Mouse (Mus musculus): Measurements from ENCODE around the gene Pnkp. TPM values are rescaled to one million over a fixed set of nuclear protein-coding genes. Genes with fewer than 3 reads are reported as not detected.

The Pnkp gene
- total and polyA plus RNA-seq, 2 experiments from 2014 or later, result 29.8 to 30.5 TPM

- peaks cover 10% of the 10 kb centered on the region; the same call in 1 of the 2 replicates for H3K4me1 ChIP-seq (ENCODE audit: insufficient read depth)
- no peak for TF ChIP-seq CTCF (IDR thresholded peaks at IDR 0.05; ENCODE audit: low read depth)
- no peaks in the 10 kb centered on the region for H3K27me3 ChIP-seq (ENCODE audit: insufficient read depth, low read length)
- no peak overlapping the region for H3K9ac ChIP-seq
- WGBS, result 91% methylated on average over 36 of the region's 36 CpGs
- no peak overlapping the region for H3K4me2 ChIP-seq (ENCODE audit: low read depth)
- no peak for ATAC-seq
- no peak overlapping the region for H3K4me3 ChIP-seq (ENCODE audit: low read depth, low read length)
- H3K36me3 ChIP-seq (ENCODE audit: insufficient read depth), result peaks cover 7% of the 10 kb centered on the region
- no peak overlapping the region for H3K27ac ChIP-seq (ENCODE audit: low read depth, low read length)
- H3K9me3 ChIP-seq (ENCODE audit: low read length), result no peaks in the 10 kb centered on the region
- DNase-seq, result no peak
Measured at GRCm38 (mm10) chr7:44852259-44853027, 4.5 kb upstream of the Pnkp start.

GRCm38 (mm10) chr7:44853065-44853464 lies 3.9 kb upstream of the Pnkp start:
- no peaks in the 10 kb centered on the region for H3K9me3 ChIP-seq (ENCODE audit: low read length)
- H3K27me3 ChIP-seq (ENCODE audit: insufficient read depth, low read length), result no peaks in the 10 kb centered on the region
- ATAC-seq (no peak), DNase-seq (no peak)
- H3K9ac ChIP-seq, result no peak overlapping the region
- H3K4me3 ChIP-seq (ENCODE audit: low read depth, low read length), result no peak overlapping the region
- no peak overlapping the region for H3K4me2 ChIP-seq (ENCODE audit: low read depth)
- H3K4me1 ChIP-seq (ENCODE audit: insufficient read depth), result peaks cover 10% of the 10 kb centered on the region
- 88% methylated on average over 2 of the region's 2 CpGs for WGBS
- no peak for TF ChIP-seq CTCF (IDR thresholded peaks at IDR 0.05; ENCODE audit: low read depth)
- H3K27ac ChIP-seq (ENCODE audit: low read depth, low read length), result no peak overlapping the region
- peaks cover 7% of the 10 kb centered on the region for H3K36me3 ChIP-seq (ENCODE audit: insufficient read depth)

GRCm38 (mm10) chr7:44853596-44854355 lies 3.2 kb upstream of the Pnkp start:
- ATAC-seq (no peak), DNase-seq (no peak)
- no peak for TF ChIP-seq CTCF (IDR thresholded peaks at IDR 0.05; ENCODE audit: low read depth)
- Histone ChIP-seq H3K27me3 (ENCODE audit: insufficient read depth, low read length) (no peaks in the 10 kb centered on the region), H3K4me2 (ENCODE audit: low read depth) (peak overlapping the region; percentile 58), H3K9me3 (ENCODE audit: low read length) (no peaks in the 10 kb centered on the region), H3K27ac (ENCODE audit: low read depth, low read length) (peak overlapping the region; percentile 80), H3K4me1 (ENCODE audit: insufficient read depth) (peaks cover 11% of the 10 kb centered on the region), H3K36me3 (ENCODE audit: insufficient read depth) (peaks cover 7% of the 10 kb centered on the region), H3K4me3 (ENCODE audit: low read depth, low read length) (peak overlapping the region; percentile 34), H3K9ac (peak overlapping the region; percentile 49)
- 34% methylated on average over 26 of the region's 26 CpGs for WGBS

GRCm38 (mm10) chr7:44854356-44855031 lies 2.4 kb upstream of the Pnkp start:
- peaks cover 11% of the 10 kb centered on the region for H3K36me3 ChIP-seq (ENCODE audit: insufficient read depth)
- H3K4me1 ChIP-seq (ENCODE audit: insufficient read depth), result peaks cover 11% of the 10 kb centered on the region
- H3K4me2 ChIP-seq (ENCODE audit: low read depth), result peak overlapping the region; percentile 58
- H3K4me3 ChIP-seq (ENCODE audit: low read depth, low read length), result peak overlapping the region; percentile 34
- no peaks in the 10 kb centered on the region for H3K27me3 ChIP-seq (ENCODE audit: insufficient read depth, low read length)
- TF ChIP-seq CTCF (IDR thresholded peaks at IDR 0.05; ENCODE audit: low read depth), result no peak
- WGBS, result 2% methylated on average over 45 of the region's 45 CpGs
- H3K9me3 ChIP-seq (ENCODE audit: low read length), result no peaks in the 10 kb centered on the region
- DNase-seq (peak; percentile 60), ATAC-seq (peak; percentile 10; the same call in 1 of the 2 replicates)
- H3K27ac ChIP-seq (ENCODE audit: low read depth, low read length), result peak overlapping the region; percentile 80
- peak overlapping the region; percentile 49 for H3K9ac ChIP-seq

- H3K36me3 ChIP-seq (ENCODE audit: insufficient read depth), result peaks cover 15% of the 10 kb centered on the region
- no peaks in the 10 kb centered on the region for H3K27me3 ChIP-seq (ENCODE audit: insufficient read depth, low read length)
- 35% methylated on average over 10 of the region's 10 CpGs for WGBS
- TF ChIP-seq CTCF (IDR thresholded peaks at IDR 0.05; ENCODE audit: low read depth), result no peak
- H3K4me1 ChIP-seq (ENCODE audit: insufficient read depth), result peaks cover 11% of the 10 kb centered on the region
- no peak for DNase-seq
- peak overlapping the region; percentile 58 for H3K4me2 ChIP-seq (ENCODE audit: low read depth)
- no peak for ATAC-seq
- peak overlapping the region; percentile 49 for H3K9ac ChIP-seq
- H3K27ac ChIP-seq (ENCODE audit: low read depth, low read length), result peak overlapping the region; percentile 80
- no peaks in the 10 kb centered on the region for H3K9me3 ChIP-seq (ENCODE audit: low read length)
- peak overlapping the region; percentile 34 for H3K4me3 ChIP-seq (ENCODE audit: low read depth, low read length)
Measured at GRCm38 (mm10) chr7:44855036-44855435, 1.9 kb upstream of the Pnkp start.

GRCm38 (mm10) chr7:44856265-44856916 lies 548 bp upstream of the Pnkp start:
- H3K4me3 ChIP-seq (ENCODE audit: low read depth, low read length), result peak overlapping the region; percentile 66
- H3K36me3 ChIP-seq (ENCODE audit: insufficient read depth), result peaks cover 15% of the 10 kb centered on the region
- peak overlapping the region; percentile 88 for H3K4me2 ChIP-seq (ENCODE audit: low read depth)
- H3K4me1 ChIP-seq (ENCODE audit: insufficient read depth), result peaks cover 6% of the 10 kb centered on the region
- no peak overlapping the region for H3K9ac ChIP-seq
- no peaks in the 10 kb centered on the region for H3K27me3 ChIP-seq (ENCODE audit: insufficient read depth, low read length)
- no peak for TF ChIP-seq CTCF (IDR thresholded peaks at IDR 0.05; ENCODE audit: low read depth)
- 66% methylated on average over 9 of the region's 9 CpGs for WGBS
- H3K9me3 ChIP-seq (ENCODE audit: low read length), result no peaks in the 10 kb centered on the region
- H3K27ac ChIP-seq (ENCODE audit: low read depth, low read length), result peak overlapping the region; percentile 90
- no peak for DNase-seq
- no peak for ATAC-seq

Measured in forebrain, postnatal 0 days (tissue).